Mouse (Mus musculus) thymus, adult 2 months (tissue): ENCODE measurements around the gene Luc7l.

Experiments
- CTCF ChIP-seq: fragments of 200-500 bp; IDR thresholded peaks from 2 replicates; pipeline ENCODE4 v1.5.1; 2012; ENCODE audit warnings: mild to moderate bottlenecking, control low read depth, low read length, moderate library complexity, borderline replicate concordance; ENCODE audit not compliant: control insufficient read depth, poor library complexity, insufficient read depth; ENCODE audit errors: extremely low read depth
- POLR2A ChIP-seq: fragments of 200-500 bp; IDR thresholded peaks from 2 replicates; pipeline ENCODE4 v1.6.1; 2012; ENCODE audit warnings: mild to moderate bottlenecking, low read length, control low read depth, moderate library complexity; ENCODE audit not compliant: control insufficient read depth, poor library complexity, insufficient read depth; ENCODE audit errors: extremely low read depth

GRCm38 (mm10) chr17:26251886-26252538 is 684 bp upstream of the Luc7l start:
- TF ChIP-seq CTCF (no peak), POLR2A (no peak)
